Mouse (Mus musculus) kidney, embryonic 16.5 days (tissue): Measurements from ENCODE around the gene Srsf10. TPM values are rescaled to one million over a fixed set of nuclear protein-coding genes. Genes with fewer than 3 reads are reported as not detected.

Experiments
- ATAC-seq: fragments of 200-750 bp; cut with Nextera tagmentation; 2 replicates; pipeline ENCODE4 v1.8.0; 2017; ENCODE audit warnings: moderate TSS enrichment; ENCODE audit not compliant: low FRiP score, low TSS enrichment
- H3K27ac ChIP-seq: fragments of 300-500 bp; sonication (generic); 2 replicates; pipeline ENCODE4 v1.5.1; 2014; ENCODE audit warnings: low read length
- H3K27me3 ChIP-seq: fragments of 300-500 bp; sonication (generic); 2 replicates; pipeline ENCODE4 v1.6.1; 2014; ENCODE audit warnings: low read length, control low read depth, mixed read lengths; ENCODE audit not compliant: insufficient read depth
- H3K36me3 ChIP-seq: fragments of 300-500 bp; sonication (generic); 2 replicates; pipeline ENCODE4 v1.6.1; 2014; ENCODE audit warnings: low read length, control low read depth, mixed read lengths; ENCODE audit not compliant: insufficient read depth
- H3K4me1 ChIP-seq: fragments of 300-500 bp; sonication (generic); 2 replicates; pipeline ENCODE4 v1.6.1; 2014; ENCODE audit warnings: low read length, control low read depth, mixed read lengths; ENCODE audit not compliant: insufficient read depth
- H3K4me2 ChIP-seq: fragments of 300-500 bp; sonication (generic); replicated peaks from 2 replicates; pipeline ENCODE4 v1.6.1; 2014; ENCODE audit warnings: low read depth, low read length
- H3K4me3 ChIP-seq: fragments of 300-500 bp; sonication (generic); 2 replicates; pipeline ENCODE4 v1.5.1; 2014; ENCODE audit warnings: mild to moderate bottlenecking, low read length
- H3K9ac ChIP-seq: fragments of 300-500 bp; sonication (generic); replicated peaks from 2 replicates; pipeline ENCODE4 v1.6.1; 2014; ENCODE audit warnings: low read length
- H3K9me3 ChIP-seq: fragments of 300-500 bp; sonication (generic); 2 replicates; pipeline ENCODE4 v1.6.1; 2016; ENCODE audit warnings: low read length, control low read depth
- WGBS: fragments of 180-500 bp; shearing (Covaris S2); extraction: QIAGEN DNeasy Blood & Tissue Kit; methylation state at CpG from one replicate; pipeline ENCODE4 v1.1.7; 2014; 5-methylcytosine and 5-hydroxymethylcytosine counted together
- polyA plus RNA-seq: library from polyadenylated mRNA; unstranded; fragments of >200 nt; fragmentation: Nextera tagmentation; extraction: Ambion mirVana; gene quantifications from 2 replicates; pipeline ENCODE4 v1.2.1, GENCODE M21; 2015

Gene Srsf10
- polyA plus RNA-seq, 1 experiment from 2014 or later, result 242 TPM

DNA sequence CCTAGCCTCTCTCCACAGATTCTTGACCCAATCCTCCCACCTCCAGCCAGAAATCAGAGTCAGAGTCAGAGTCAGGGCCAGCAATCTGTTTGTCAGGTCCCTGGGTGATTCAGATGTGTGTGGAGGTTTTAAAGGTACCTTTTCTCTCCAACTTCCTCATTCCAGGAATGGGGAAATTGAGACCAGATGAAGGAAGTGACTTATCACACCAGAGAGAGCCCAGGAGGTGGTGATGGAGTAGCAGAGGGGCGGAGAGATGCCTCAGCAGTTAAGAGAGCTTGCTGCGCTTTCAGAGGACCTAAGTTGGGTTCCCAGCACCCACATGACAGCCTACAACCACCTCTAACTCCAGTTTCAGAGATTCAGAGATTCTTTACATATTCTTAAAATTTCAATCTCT lies 36.0 kb downstream of the Srsf10 start:
- no peaks in the 10 kb centered on the region for H3K27me3 ChIP-seq
- 87% methylated on average over 2 of the region's 2 CpGs for WGBS
- no peak overlapping the region for H3K4me2 ChIP-seq
- no peaks in the 10 kb centered on the region for H3K4me1 ChIP-seq
- H3K27ac ChIP-seq, result no peak overlapping the region
- no peak overlapping the region for H3K9ac ChIP-seq
- no peak overlapping the region for H3K4me3 ChIP-seq
- no peaks in the 10 kb centered on the region for H3K9me3 ChIP-seq
- no peaks in the 10 kb centered on the region for H3K36me3 ChIP-seq
- ATAC-seq, result no peak

- Histone ChIP-seq H3K9me3 (no peaks in the 10 kb centered on the region), H3K4me2 (no peak overlapping the region), H3K9ac (no peak overlapping the region), H3K27ac (no peak overlapping the region), H3K4me3 (no peak overlapping the region), H3K36me3 (no peaks in the 10 kb centered on the region), H3K4me1 (no peaks in the 10 kb centered on the region), H3K27me3 (no peaks in the 10 kb centered on the region)
- ATAC-seq, result no peak
- WGBS, result 61% methylated on average over 4 of the region's 4 CpGs
Observed at GRCm38 (mm10) chr4:135892884-135893283, 37.3 kb downstream of the Srsf10 start.

GRCm38 (mm10) chr4:135895071-135895571 lies 39.6 kb downstream of the Srsf10 start, which contains the start of gene Cnr2:
Gene Cnr2, plus strand, starts transcription at chr4:135895394.
- no peaks in the 10 kb centered on the region for H3K9me3 ChIP-seq
- H3K4me1 ChIP-seq, result no peaks in the 10 kb centered on the region
- no peak within 1 kb of the TSS for H3K27ac ChIP-seq
- no peaks in the 10 kb centered on the region for H3K36me3 ChIP-seq
- H3K9ac ChIP-seq, result no peak within 1 kb of the TSS
- H3K27me3 ChIP-seq, result no peaks in the 10 kb centered on the region
- H3K4me3 ChIP-seq, result no peak within 1 kb of the TSS
- WGBS, result 55% methylated on average over 8 of the region's 8 CpGs
- no peak for ATAC-seq
- H3K4me2 ChIP-seq, result no peak within 1 kb of the TSS

- ATAC-seq, result no peak
- Histone ChIP-seq H3K4me3 (no peak overlapping the region), H3K4me2 (no peak overlapping the region), H3K4me1 (no peaks in the 10 kb centered on the region), H3K9me3 (no peaks in the 10 kb centered on the region), H3K27me3 (no peaks in the 10 kb centered on the region), H3K9ac (no peak overlapping the region), H3K36me3 (no peaks in the 10 kb centered on the region), H3K27ac (no peak overlapping the region)
- 77% methylated on average over 6 of the region's 6 CpGs for WGBS
Observed at GRCm38 (mm10) chr4:135896157-135896556, 40.6 kb downstream of the Srsf10 start.

GRCm38 (mm10) chr4:135898380-135899049 lies 43.0 kb downstream of the Srsf10 start:
- Histone ChIP-seq H3K9me3 (no peaks in the 10 kb centered on the region), H3K9ac (peak overlapping the region; percentile 12; the same call in 1 of the 2 replicates), H3K4me2 (no peak overlapping the region), H3K27me3 (no peaks in the 10 kb centered on the region), H3K4me1 (no peaks in the 10 kb centered on the region), H3K36me3 (no peaks in the 10 kb centered on the region), H3K4me3 (no peak overlapping the region), H3K27ac (no peak overlapping the region)
- ATAC-seq, result no peak
- 67% methylated on average over 8 of the region's 9 CpGs for WGBS

- no peak for ATAC-seq
- Histone ChIP-seq H3K4me2 (no peak overlapping the region), H3K36me3 (no peaks in the 10 kb centered on the region), H3K27ac (no peak overlapping the region), H3K27me3 (no peaks in the 10 kb centered on the region), H3K4me3 (no peak overlapping the region), H3K4me1 (no peaks in the 10 kb centered on the region), H3K9ac (no peak overlapping the region), H3K9me3 (no peaks in the 10 kb centered on the region)
- 90% methylated on average over 7 of the region's 7 CpGs for WGBS
Observed at GRCm38 (mm10) chr4:135899050-135899448, 43.5 kb downstream of the Srsf10 start.

DNA sequence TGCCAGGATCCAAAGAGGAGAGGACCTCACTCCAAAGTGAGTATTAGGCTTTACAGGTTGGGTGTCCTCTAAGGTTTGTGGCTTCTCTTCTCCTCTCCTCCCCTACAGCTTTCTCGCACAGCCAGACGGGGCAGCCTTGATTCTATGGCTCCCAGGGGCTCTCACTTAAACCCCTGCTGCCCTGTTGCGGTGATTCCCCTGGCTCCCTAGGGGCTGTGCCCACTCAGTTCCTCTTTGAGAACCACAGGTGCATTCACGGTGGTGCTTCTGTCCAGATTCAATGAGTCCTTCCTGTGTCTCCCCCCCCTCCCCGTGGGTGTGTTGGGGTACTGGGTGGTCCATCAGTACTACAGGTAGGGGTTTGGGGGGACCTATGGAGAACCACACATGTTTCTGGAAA lies 44.5 kb downstream of the Srsf10 start:
- H3K27me3 ChIP-seq, result no peaks in the 10 kb centered on the region
- H3K27ac ChIP-seq, result no peak overlapping the region
- no peak for ATAC-seq
- no peak overlapping the region for H3K4me3 ChIP-seq
- 89% methylated on average over 3 of the region's 5 CpGs for WGBS
- no peak overlapping the region for H3K9ac ChIP-seq
- H3K9me3 ChIP-seq, result no peaks in the 10 kb centered on the region
- H3K4me2 ChIP-seq, result no peak overlapping the region
- H3K36me3 ChIP-seq, result no peaks in the 10 kb centered on the region
- H3K4me1 ChIP-seq, result no peaks in the 10 kb centered on the region

DNA sequence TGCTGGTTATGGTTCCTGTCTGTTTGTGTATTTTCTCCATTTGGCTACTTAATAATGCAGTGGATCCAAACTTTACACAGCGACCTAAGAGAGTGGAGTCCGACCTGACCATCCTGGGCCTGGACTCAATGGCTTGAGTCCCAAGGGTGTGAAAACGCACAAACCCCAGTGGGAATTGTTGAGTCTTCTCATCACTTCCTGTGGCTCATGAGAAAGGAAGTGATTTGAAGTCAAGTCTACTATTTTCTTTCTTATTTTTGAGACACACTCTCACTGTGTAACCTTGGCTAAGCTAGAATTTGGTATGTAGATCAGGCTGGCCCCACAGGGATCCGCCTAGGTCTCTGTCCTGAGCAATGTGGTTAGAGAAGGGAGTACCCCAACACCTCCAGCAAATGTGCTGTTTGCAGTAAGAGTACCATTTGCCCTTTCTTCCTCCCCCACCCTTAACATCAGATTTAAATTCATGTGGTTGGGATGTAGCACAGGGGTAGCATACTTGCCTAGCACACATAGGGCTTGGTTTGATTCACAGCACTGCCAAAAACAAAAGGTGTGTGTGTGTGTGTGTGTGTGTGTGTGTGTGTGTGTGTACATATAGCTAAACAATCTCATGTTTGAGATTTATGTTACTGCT lies 47.2 kb downstream of the Srsf10 start:
- H3K27me3 ChIP-seq, result no peaks in the 10 kb centered on the region
- H3K27ac ChIP-seq, result no peak overlapping the region
- H3K4me2 ChIP-seq, result no peak overlapping the region
- no peak for ATAC-seq
- WGBS, result 87% methylated on average over 4 of the region's 4 CpGs
- H3K9ac ChIP-seq, result no peak overlapping the region
- H3K9me3 ChIP-seq, result no peaks in the 10 kb centered on the region
- no peaks in the 10 kb centered on the region for H3K4me1 ChIP-seq
- H3K4me3 ChIP-seq, result no peak overlapping the region
- no peaks in the 10 kb centered on the region for H3K36me3 ChIP-seq

DNA sequence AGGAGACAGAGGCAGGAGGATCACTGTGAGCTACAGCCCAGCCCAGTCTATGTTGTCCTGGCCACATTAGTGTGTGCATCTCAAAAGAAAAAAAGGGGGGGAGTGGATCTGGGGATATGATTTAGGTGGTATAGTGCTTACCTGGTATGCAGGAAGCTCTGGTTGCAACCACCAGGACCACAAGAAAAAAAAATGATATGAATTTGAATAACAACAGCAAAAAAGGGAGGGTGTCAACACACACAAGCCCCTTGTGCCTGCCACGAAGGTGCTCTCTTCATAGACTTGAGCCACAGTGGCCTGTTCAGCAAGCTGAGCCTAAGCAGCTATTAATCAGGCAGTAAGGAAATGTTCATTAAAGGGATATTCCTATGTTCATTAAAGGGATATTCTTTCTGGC lies 49.3 kb downstream of the Srsf10 start:
- Histone ChIP-seq H3K4me2 (no peak overlapping the region), H3K36me3 (no peaks in the 10 kb centered on the region), H3K4me1 (no peaks in the 10 kb centered on the region), H3K27me3 (no peaks in the 10 kb centered on the region), H3K9me3 (no peaks in the 10 kb centered on the region), H3K9ac (no peak overlapping the region), H3K4me3 (no peak overlapping the region), H3K27ac (no peak overlapping the region)
- 47% methylated on average over 1 of the region's 1 CpGs for whole genome bisulfite sequencing
- no peak for ATAC-seq

DNA sequence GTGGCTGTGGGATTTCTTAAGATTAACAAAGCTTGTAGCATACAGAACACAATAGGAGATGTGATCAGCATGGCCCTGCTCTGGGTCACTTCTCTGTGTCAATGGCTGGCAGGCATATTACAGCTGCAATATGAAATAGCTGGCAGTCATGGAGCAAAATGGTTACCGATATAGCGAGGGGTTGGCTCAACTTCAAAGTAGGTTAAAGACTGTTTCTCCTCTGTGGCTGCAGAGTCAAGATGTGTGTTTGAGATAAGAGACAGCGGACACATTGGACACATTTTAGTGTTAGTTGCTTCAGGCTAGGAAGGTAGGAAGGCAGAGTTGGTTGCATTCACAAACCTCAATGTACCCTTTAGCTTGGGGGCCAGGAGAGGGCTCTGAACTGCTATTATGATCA lies 51.1 kb downstream of the Srsf10 start:
- Histone ChIP-seq H3K36me3 (no peaks in the 10 kb centered on the region), H3K4me3 (no peak overlapping the region), H3K27me3 (no peaks in the 10 kb centered on the region), H3K9ac (no peak overlapping the region), H3K4me1 (no peaks in the 10 kb centered on the region), H3K27ac (no peak overlapping the region), H3K4me2 (no peak overlapping the region), H3K9me3 (no peaks in the 10 kb centered on the region)
- no peak for ATAC-seq
- 72% methylated on average over 3 of the region's 3 CpGs for WGBS
